Mouse (Mus musculus): ENCODE measurements around the gene Rasa3. TPM values are rescaled to one million over a fixed set of nuclear protein-coding genes. Genes with fewer than 3 reads are reported as not detected.

The Rasa3 gene
- polyA plus RNA-seq, 1 experiment from 2014 or later = 30.4 TPM

GRCm38 (mm10) chr8:13678182-13678581 is 779 bp upstream of the Rasa3 start:
- no peak for ATAC-seq (ENCODE audit: low FRiP score, low read depth)
- Histone ChIP-seq H3K27ac (no peak overlapping the region), H3K9ac (peak overlapping the region; percentile 26), H3K4me1 (peaks cover 27% of the 10 kb centered on the region), H3K4me3 (peak overlapping the region; percentile 56; the same call in 1 of the 2 replicates), H3K36me3 (no peaks in the 10 kb centered on the region), H3K9me3 (no peaks in the 10 kb centered on the region), H3K4me2 (replicated peaks) (peak overlapping the region; percentile 76), H3K27me3 (replicated peaks) (no peaks in the 10 kb centered on the region)
- WGBS = 46% methylated on average over 8 of the region's 8 CpGs

- H3K9ac ChIP-seq = peak overlapping the region; percentile 63
- H3K36me3 ChIP-seq = no peaks in the 10 kb centered on the region
- ATAC-seq (ENCODE audit: low FRiP score, low read depth) = peak; percentile 74
- peak overlapping the region; percentile 76 for H3K4me2 ChIP-seq (replicated peaks)
- no peaks in the 10 kb centered on the region for H3K9me3 ChIP-seq
- H3K4me3 ChIP-seq = peak overlapping the region; percentile 56
- no peaks in the 10 kb centered on the region for H3K27me3 ChIP-seq (replicated peaks)
- under 1% methylated on average over 47 of the region's 47 CpGs for WGBS
- peak overlapping the region; percentile 58; the same call in 1 of the 2 replicates for H3K27ac ChIP-seq
- peaks cover 27% of the 10 kb centered on the region for H3K4me1 ChIP-seq
These were observed 546 bp downstream of the Rasa3 start for GRCm38 (mm10) chr8:13676701-13677412.

- peak overlapping the region; percentile 56 for H3K4me3 ChIP-seq
- H3K4me2 ChIP-seq (replicated peaks) = peak overlapping the region; percentile 76
- no peak overlapping the region for H3K27ac ChIP-seq
- no peaks in the 10 kb centered on the region for H3K36me3 ChIP-seq
- H3K27me3 ChIP-seq (replicated peaks) = no peaks in the 10 kb centered on the region
- peak overlapping the region; percentile 63 for H3K9ac ChIP-seq
- WGBS = under 1% methylated on average over 12 of the region's 12 CpGs
- 0 out of 2 replicates have a peak, but pooled peaks have one; percentile 18 for ATAC-seq (ENCODE audit: low FRiP score, low read depth)
- H3K4me1 ChIP-seq = peaks cover 27% of the 10 kb centered on the region
- no peaks in the 10 kb centered on the region for H3K9me3 ChIP-seq
These were observed 1.1 kb downstream of the Rasa3 start for GRCm38 (mm10) chr8:13676302-13676700.

DNA sequence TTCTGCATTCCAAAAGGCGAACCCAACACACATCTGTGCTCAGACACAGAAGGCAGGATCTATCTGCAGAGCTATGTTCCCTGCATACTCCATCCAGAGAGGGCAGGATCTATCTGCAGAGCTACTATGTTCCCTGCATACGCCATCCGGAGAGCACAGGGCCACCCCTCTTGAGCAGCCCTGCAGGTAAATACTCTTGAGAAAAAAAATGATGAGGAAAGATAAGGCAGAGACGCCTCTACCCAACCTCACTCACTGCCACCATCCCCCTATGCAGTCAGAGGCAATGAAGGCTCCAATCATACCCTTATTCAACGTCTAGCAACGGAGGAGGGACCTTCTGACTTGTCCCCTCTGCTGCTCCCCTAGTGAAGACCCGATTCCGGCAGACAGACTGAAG is 1.9 kb downstream of the Rasa3 start:
- WGBS = 47% methylated on average over 8 of the region's 8 CpGs
- Histone ChIP-seq H3K9me3 (no peaks in the 10 kb centered on the region), H3K27ac (no peak overlapping the region), H3K4me1 (peaks cover 27% of the 10 kb centered on the region), H3K27me3 (replicated peaks) (no peaks in the 10 kb centered on the region), H3K9ac (peak overlapping the region; percentile 63; the same call in 1 of the 2 replicates), H3K4me2 (replicated peaks) (peak overlapping the region; percentile 76), H3K4me3 (peak overlapping the region; percentile 56; the same call in 1 of the 2 replicates), H3K36me3 (no peaks in the 10 kb centered on the region)
- no peak for ATAC-seq (ENCODE audit: low FRiP score, low read depth)

DNA sequence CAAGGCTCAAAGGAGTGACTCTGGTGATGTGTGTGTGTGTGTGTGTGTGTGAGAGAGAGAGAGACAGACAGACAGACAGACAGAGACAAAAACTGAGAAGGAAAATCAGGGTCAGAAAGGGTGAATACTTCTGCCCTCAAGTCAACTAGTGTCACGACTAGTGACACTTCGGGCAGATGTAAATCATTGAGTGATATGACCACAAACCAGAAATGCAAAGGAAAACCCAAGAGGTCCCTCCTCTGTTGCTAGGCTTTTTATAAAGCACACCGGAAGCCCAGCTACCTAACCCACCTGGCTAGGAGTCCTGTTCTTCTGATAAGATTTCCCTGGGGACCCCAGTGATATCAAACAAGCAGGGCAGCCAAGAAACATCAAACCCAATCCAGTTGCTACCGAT is 2.3 kb downstream of the Rasa3 start:
- peak overlapping the region; percentile 76 for H3K4me2 ChIP-seq (replicated peaks)
- H3K4me3 ChIP-seq = no peak overlapping the region
- ATAC-seq (ENCODE audit: low FRiP score, low read depth) = no peak
- H3K4me1 ChIP-seq = peaks cover 27% of the 10 kb centered on the region
- no peak overlapping the region for H3K9ac ChIP-seq
- no peaks in the 10 kb centered on the region for H3K27me3 ChIP-seq (replicated peaks)
- no peaks in the 10 kb centered on the region for H3K36me3 ChIP-seq
- no peak overlapping the region for H3K27ac ChIP-seq
- H3K9me3 ChIP-seq = no peaks in the 10 kb centered on the region
- 83% methylated on average over 4 of the region's 4 CpGs for WGBS

DNA sequence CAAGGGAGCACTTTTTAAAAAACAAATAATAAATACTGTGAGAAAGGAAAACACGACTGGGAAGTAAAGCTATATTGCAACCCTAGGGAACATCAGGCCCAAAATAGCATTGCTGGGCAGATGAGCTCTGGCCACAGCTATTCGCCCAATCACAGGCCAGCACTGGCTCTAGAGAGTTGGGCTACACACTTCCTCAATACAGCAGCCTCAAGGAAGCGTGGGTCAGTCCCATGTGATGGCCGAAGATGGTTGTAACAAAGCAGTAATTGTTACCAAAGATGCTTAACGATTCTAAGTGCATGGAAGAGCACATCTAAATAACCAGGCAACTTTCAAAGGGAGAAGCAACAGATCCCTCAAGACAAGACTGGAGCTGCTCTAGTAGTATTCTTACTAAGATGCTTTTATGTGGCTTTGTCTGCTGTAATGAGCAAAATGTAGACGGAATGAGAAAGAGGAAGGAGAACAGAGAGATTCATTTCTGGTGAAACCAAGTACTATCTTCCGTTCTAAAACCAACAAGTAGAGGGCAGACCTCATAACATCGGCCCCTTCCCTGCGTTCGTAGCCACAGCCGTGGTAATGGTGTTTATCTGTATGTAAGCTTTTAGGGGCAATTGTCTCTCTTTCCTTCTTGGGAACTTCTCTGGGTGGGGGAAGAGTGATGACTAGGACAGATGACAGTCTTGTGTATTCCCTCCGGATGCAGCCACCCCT is 3.0 kb downstream of the Rasa3 start:
- ATAC-seq (ENCODE audit: low FRiP score, low read depth) = no peak
- H3K9ac ChIP-seq = no peak overlapping the region
- 61% methylated on average over 12 of the region's 12 CpGs for WGBS
- no peaks in the 10 kb centered on the region for H3K27me3 ChIP-seq (replicated peaks)
- H3K36me3 ChIP-seq = no peaks in the 10 kb centered on the region
- H3K4me2 ChIP-seq (replicated peaks) = peak overlapping the region; percentile 76
- no peaks in the 10 kb centered on the region for H3K9me3 ChIP-seq
- H3K27ac ChIP-seq = no peak overlapping the region
- H3K4me1 ChIP-seq = peaks cover 27% of the 10 kb centered on the region
- no peak overlapping the region for H3K4me3 ChIP-seq

DNA sequence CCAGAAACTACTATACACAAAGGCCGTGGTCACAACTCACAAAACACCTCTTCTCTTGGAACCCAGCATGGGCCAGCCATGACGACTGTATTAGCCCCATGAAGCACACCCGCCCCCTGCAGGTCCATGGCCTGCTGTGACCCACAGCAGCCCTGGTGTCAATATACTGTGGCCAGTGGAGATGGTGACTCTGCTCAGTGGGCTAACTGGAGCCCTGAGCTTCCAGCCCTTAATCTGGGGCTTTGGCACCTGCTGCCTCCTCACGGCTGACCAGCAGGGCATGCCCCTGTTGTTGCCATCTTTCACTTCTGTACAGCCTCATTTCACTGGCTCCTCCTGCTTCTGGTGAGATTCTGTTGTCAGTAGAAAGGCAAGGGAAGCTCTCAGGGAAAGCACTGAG is 4.2 kb downstream of the Rasa3 start:
- Histone ChIP-seq H3K36me3 (no peaks in the 10 kb centered on the region), H3K4me2 (replicated peaks) (no peak overlapping the region), H3K27ac (no peak overlapping the region), H3K27me3 (replicated peaks) (no peaks in the 10 kb centered on the region), H3K4me3 (no peak overlapping the region), H3K9ac (no peak overlapping the region), H3K4me1 (peaks cover 35% of the 10 kb centered on the region), H3K9me3 (no peaks in the 10 kb centered on the region)
- no peak for ATAC-seq (ENCODE audit: low FRiP score, low read depth)
- 79% methylated on average over 4 of the region's 4 CpGs for WGBS

GRCm38 (mm10) chr8:13671246-13672003 is 6.0 kb downstream of the Rasa3 start:
- Histone ChIP-seq H3K9me3 (no peaks in the 10 kb centered on the region), H3K4me1 (peaks cover 30% of the 10 kb centered on the region), H3K4me2 (replicated peaks) (no peak overlapping the region), H3K36me3 (peaks cover 3% of the 10 kb centered on the region; the same call in 1 of the 2 replicates), H3K27ac (no peak overlapping the region), H3K9ac (no peak overlapping the region), H3K27me3 (replicated peaks) (no peaks in the 10 kb centered on the region), H3K4me3 (no peak overlapping the region)
- WGBS = 93% methylated on average over 10 of the region's 10 CpGs
- ATAC-seq (ENCODE audit: low FRiP score, low read depth) = no peak

DNA sequence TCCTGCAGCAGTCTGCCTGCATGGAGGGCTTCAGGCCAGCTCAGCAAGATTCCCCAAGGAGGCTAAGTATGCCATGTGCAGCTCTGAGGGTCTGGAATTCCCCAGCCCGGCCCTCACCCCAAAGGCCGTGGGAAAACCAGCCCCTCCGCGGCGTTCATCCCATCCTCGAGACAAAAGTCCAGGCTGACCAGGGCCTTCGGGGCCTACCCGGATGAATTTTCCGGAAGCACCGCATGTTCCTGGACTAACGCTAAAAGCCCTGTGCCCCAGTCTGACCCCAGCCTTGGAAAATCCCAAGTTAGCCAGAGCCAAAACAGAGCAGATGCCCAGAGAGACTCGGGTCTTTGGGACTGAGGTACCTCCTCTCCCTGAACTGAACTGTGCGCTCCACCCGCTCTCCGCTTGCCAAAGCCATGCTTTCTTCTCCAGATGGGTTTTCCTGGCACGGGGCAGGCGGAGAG is 7.4 kb downstream of the Rasa3 start:
- no peak overlapping the region for H3K4me3 ChIP-seq
- H3K9me3 ChIP-seq = no peaks in the 10 kb centered on the region
- H3K9ac ChIP-seq = no peak overlapping the region
- H3K4me1 ChIP-seq = peaks cover 17% of the 10 kb centered on the region
- ATAC-seq (ENCODE audit: low FRiP score, low read depth) = no peak
- no peak overlapping the region for H3K27ac ChIP-seq
- H3K4me2 ChIP-seq (replicated peaks) = no peak overlapping the region
- 81% methylated on average over 17 of the region's 17 CpGs for WGBS
- peaks cover 3% of the 10 kb centered on the region; the same call in 1 of the 2 replicates for H3K36me3 ChIP-seq
- H3K27me3 ChIP-seq (replicated peaks) = no peaks in the 10 kb centered on the region

- no peak for ATAC-seq (ENCODE audit: low FRiP score, low read depth)
These were observed 9.0 kb downstream of the Rasa3 start for GRCm38 (mm10) chr8:13668367-13668766.

GRCm38 (mm10) chr8:13667917-13668316 is 9.5 kb downstream of the Rasa3 start:
- no peak for ATAC-seq (ENCODE audit: low FRiP score, low read depth)
- peaks cover 3% of the 10 kb centered on the region; the same call in 1 of the 2 replicates for H3K36me3 ChIP-seq
- no peak overlapping the region for H3K4me2 ChIP-seq (replicated peaks)
- H3K4me3 ChIP-seq = no peak overlapping the region
- no peak overlapping the region for H3K9ac ChIP-seq
- peaks cover 8% of the 10 kb centered on the region for H3K4me1 ChIP-seq
- no peaks in the 10 kb centered on the region for H3K27me3 ChIP-seq (replicated peaks)
- no peaks in the 10 kb centered on the region for H3K9me3 ChIP-seq
- 76% methylated on average over 4 of the region's 4 CpGs for WGBS
- H3K27ac ChIP-seq = no peak overlapping the region

More at GRCm38 (mm10) chr8:13668367-13668766, 9.0 kb downstream of the Rasa3 start:
- no peaks in the 10 kb centered on the region for H3K9me3 ChIP-seq
- no peak overlapping the region for H3K4me3 ChIP-seq
- no peak overlapping the region for H3K9ac ChIP-seq
- H3K36me3 ChIP-seq = peaks cover 3% of the 10 kb centered on the region; the same call in 1 of the 2 replicates
- H3K4me1 ChIP-seq = peaks cover 8% of the 10 kb centered on the region
- no peaks in the 10 kb centered on the region for H3K27me3 ChIP-seq (replicated peaks)
- WGBS = 67% methylated on average over 10 of the region's 10 CpGs
- no peak overlapping the region for H3K27ac ChIP-seq
- no peak overlapping the region for H3K4me2 ChIP-seq (replicated peaks)

GRCm38 (mm10) chr8:13665944-13666343 is 11.5 kb downstream of the Rasa3 start:
- 89% methylated on average over 8 of the region's 8 CpGs for WGBS
- H3K9ac ChIP-seq = no peak overlapping the region
- no peak overlapping the region for H3K4me3 ChIP-seq
- H3K27me3 ChIP-seq (replicated peaks) = no peaks in the 10 kb centered on the region
- H3K27ac ChIP-seq = no peak overlapping the region
- no peak for ATAC-seq (ENCODE audit: low FRiP score, low read depth)
- peaks cover 8% of the 10 kb centered on the region for H3K4me1 ChIP-seq
- H3K36me3 ChIP-seq = peaks cover 3% of the 10 kb centered on the region; the same call in 1 of the 2 replicates
- no peak overlapping the region for H3K4me2 ChIP-seq (replicated peaks)
- no peaks in the 10 kb centered on the region for H3K9me3 ChIP-seq

Data from neural tube, embryonic 12.5 days (tissue).